Mouse (Mus musculus) embryonic facial prominence, embryonic 11.5 days (tissue): ENCODE measurements around the gene Dppa4. TPM values are rescaled to one million over a fixed set of nuclear protein-coding genes. Genes with fewer than 3 reads are reported as not detected.

Source experiments
- ATAC-seq: fragments of 200-750 bp; cut with Nextera tagmentation; replicated peaks from 2 replicates; pipeline ENCODE4 v1.8.0; 2017; ENCODE audit warnings: low read depth; ENCODE audit not compliant: insufficient number of reproducible peaks, low FRiP score, low TSS enrichment
- DNase-seq: peaks from one replicate; pipeline ENCODE4 v3.0.0-alpha.2; 2015; ENCODE audit warnings: low spot score
- H3K27ac ChIP-seq: fragments of 300-500 bp; sonication (generic); replicated peaks from 2 replicates; pipeline ENCODE4 v1.5.1; 2014; ENCODE audit warnings: mild to moderate bottlenecking, low read depth, low read length, control low read depth
- H3K27me3 ChIP-seq: fragments of 300-500 bp; sonication (generic); 2 replicates; pipeline ENCODE4 v1.6.1; 2014; ENCODE audit warnings: mild to moderate bottlenecking, low read length, moderate library complexity, mixed read lengths; ENCODE audit not compliant: control insufficient read depth, insufficient read depth
- H3K36me3 ChIP-seq: fragments of 300-500 bp; sonication (generic); replicated peaks from 2 replicates; pipeline ENCODE4 v1.6.1; 2014; ENCODE audit warnings: low read depth, mild to moderate bottlenecking, low read length, moderate library complexity, mixed read lengths; ENCODE audit not compliant: control insufficient read depth, insufficient read depth
- H3K4me1 ChIP-seq: fragments of 300-500 bp; sonication (generic); 2 replicates; pipeline ENCODE4 v1.6.1; 2014; ENCODE audit warnings: low read length, mixed read lengths; ENCODE audit not compliant: control insufficient read depth, insufficient read depth
- H3K4me2 ChIP-seq: fragments of 300-500 bp; sonication (generic); 2 replicates; pipeline ENCODE4 v1.6.1; 2014; ENCODE audit warnings: low read depth, mild to moderate bottlenecking, control low read depth, low read length, moderate library complexity
- H3K4me3 ChIP-seq: fragments of 300-500 bp; sonication (generic); 2 replicates; pipeline ENCODE4 v1.5.1; 2014; ENCODE audit warnings: low read depth, low read length, control low read depth
- H3K9ac ChIP-seq: fragments of 300-500 bp; sonication (generic); replicated peaks from 2 replicates; pipeline ENCODE4 v1.6.1; 2014; ENCODE audit warnings: mild to moderate bottlenecking, control low read depth, low read length
- H3K9me3 ChIP-seq: fragments of 300-500 bp; sonication (generic); replicated peaks from 2 replicates; pipeline ENCODE4 v1.6.1; 2016; ENCODE audit warnings: mild to moderate bottlenecking, low read length, inconsistent platforms, mixed read lengths; ENCODE audit not compliant: control insufficient read depth
- WGBS: fragments of 180-500 bp; shearing (Covaris S2); extraction: QIAGEN DNeasy Blood & Tissue Kit; methylation state at CpG from one replicate; pipeline ENCODE4 v1.1.7; 2014; 5-methylcytosine and 5-hydroxymethylcytosine counted together
- polyA plus RNA-seq: library from polyadenylated mRNA; unstranded; fragments of >200 nt; fragmentation: Nextera tagmentation; extraction: Ambion mirVana; gene quantifications from 2 replicates; pipeline ENCODE4 v1.2.1, GENCODE M21; 2014

The Dppa4 gene
- not detected in 2 replicates for polyA plus RNA-seq

GRCm38 (mm10) chr16:48283517-48283916 lies at the start of gene Dppa4:
Gene Dppa4 (plus strand): TSS chr16:48283733.
- Histone ChIP-seq H3K9ac (no peak within 1 kb of the TSS), H3K9me3 (no peaks in the 10 kb centered on the region), H3K4me2 (no peak within 1 kb of the TSS), H3K27ac (no peak within 1 kb of the TSS), H3K4me1 (no peaks in the 10 kb centered on the region), H3K27me3 (no peaks in the 10 kb centered on the region), H3K36me3 (no peaks in the 10 kb centered on the region), H3K4me3 (no peak within 1 kb of the TSS)
- ATAC-seq, result no peak
- no peak for DNase-seq
- WGBS, result 71% methylated on average over 4 of the region's 4 CpGs

GRCm38 (mm10) chr16:48234999-48235398 lies 48.5 kb upstream of the Dppa4 start:
- Histone ChIP-seq H3K9me3 (no peaks in the 10 kb centered on the region), H3K36me3 (no peaks in the 10 kb centered on the region), H3K9ac (no peak overlapping the region), H3K4me2 (no peak overlapping the region), H3K4me3 (no peak overlapping the region), H3K27ac (no peak overlapping the region), H3K4me1 (no peaks in the 10 kb centered on the region), H3K27me3 (no peaks in the 10 kb centered on the region)
- no peak for ATAC-seq
- DNase-seq, result no peak
- 80% methylated on average over 1 of the region's 1 CpGs for WGBS

GRCm38 (mm10) chr16:48237676-48238075 lies 45.9 kb upstream of the Dppa4 start:
- Histone ChIP-seq H3K4me1 (no peaks in the 10 kb centered on the region), H3K36me3 (no peaks in the 10 kb centered on the region), H3K9ac (no peak overlapping the region), H3K9me3 (no peaks in the 10 kb centered on the region), H3K27ac (no peak overlapping the region), H3K27me3 (no peaks in the 10 kb centered on the region), H3K4me3 (no peak overlapping the region), H3K4me2 (no peak overlapping the region)
- no peak for DNase-seq
- no peak for ATAC-seq
- 90% methylated on average over 7 of the region's 7 CpGs for WGBS

- Histone ChIP-seq H3K27ac (no peak overlapping the region), H3K36me3 (no peaks in the 10 kb centered on the region), H3K4me3 (no peak overlapping the region), H3K4me1 (no peaks in the 10 kb centered on the region), H3K9me3 (no peaks in the 10 kb centered on the region), H3K27me3 (no peaks in the 10 kb centered on the region), H3K4me2 (no peak overlapping the region), H3K9ac (no peak overlapping the region)
- WGBS, result 84% methylated on average over 2 of the region's 2 CpGs
- no peak for DNase-seq
- no peak for ATAC-seq
Observed at GRCm38 (mm10) chr16:48247044-48247661, 36.4 kb upstream of the Dppa4 start.

- Histone ChIP-seq H3K9me3 (no peaks in the 10 kb centered on the region), H3K27ac (no peak overlapping the region), H3K9ac (no peak overlapping the region), H3K4me3 (no peak overlapping the region), H3K27me3 (no peaks in the 10 kb centered on the region), H3K4me1 (no peaks in the 10 kb centered on the region), H3K36me3 (no peaks in the 10 kb centered on the region), H3K4me2 (no peak overlapping the region)
- ATAC-seq (no peak), DNase-seq (no peak)
- WGBS, result 66% methylated on average over 4 of the region's 4 CpGs
Observed at GRCm38 (mm10) chr16:48252824-48253223, 30.7 kb upstream of the Dppa4 start.

DNA sequence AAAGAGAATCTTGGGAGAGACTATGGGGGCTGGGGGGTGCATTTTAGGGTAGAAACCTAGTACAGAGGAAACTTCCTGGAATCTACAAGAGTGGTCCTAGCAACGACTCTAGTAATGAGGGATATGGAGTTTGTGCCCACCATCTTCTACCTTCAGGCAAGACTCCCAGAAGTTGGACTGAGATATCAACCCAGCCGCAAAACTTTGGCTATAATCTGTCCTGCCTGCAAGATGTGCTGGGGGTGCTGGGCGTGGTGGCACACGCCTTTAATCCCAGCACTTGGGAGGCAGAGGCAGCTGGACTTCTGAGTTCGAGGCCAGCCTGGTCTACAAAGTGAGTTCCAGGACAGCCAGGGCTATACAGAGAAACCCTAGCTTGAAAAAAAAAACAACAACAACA lies 28.9 kb upstream of the Dppa4 start:
- no peak overlapping the region for H3K4me2 ChIP-seq
- WGBS, result 89% methylated on average over 5 of the region's 5 CpGs
- H3K27me3 ChIP-seq, result no peaks in the 10 kb centered on the region
- H3K4me1 ChIP-seq, result no peaks in the 10 kb centered on the region
- no peaks in the 10 kb centered on the region for H3K36me3 ChIP-seq
- DNase-seq, result no peak
- H3K27ac ChIP-seq, result no peak overlapping the region
- ATAC-seq, result no peak
- H3K9ac ChIP-seq, result no peak overlapping the region
- no peaks in the 10 kb centered on the region for H3K9me3 ChIP-seq
- no peak overlapping the region for H3K4me3 ChIP-seq

DNA sequence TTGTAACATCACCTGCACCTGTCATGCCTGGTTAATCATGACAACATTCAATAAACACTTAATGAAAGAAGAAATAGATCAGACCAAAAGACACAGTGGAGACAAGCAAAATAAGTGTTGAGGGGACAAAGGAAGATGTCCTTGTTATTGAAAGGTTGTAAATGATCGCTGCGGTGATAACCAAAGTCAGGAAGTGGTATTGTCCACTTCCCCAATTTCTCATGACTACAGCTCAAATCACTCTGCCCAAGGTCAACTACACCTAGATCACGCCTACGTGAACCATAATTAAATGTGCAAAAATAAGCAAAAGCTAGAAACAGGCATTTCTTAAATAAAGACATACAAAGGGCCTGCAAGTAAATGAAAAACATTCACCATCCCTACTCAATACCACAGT lies 24.0 kb upstream of the Dppa4 start:
- H3K27me3 ChIP-seq, result no peaks in the 10 kb centered on the region
- no peak overlapping the region for H3K9ac ChIP-seq
- ATAC-seq, result no peak
- H3K4me1 ChIP-seq, result no peaks in the 10 kb centered on the region
- 89% methylated on average over 4 of the region's 4 CpGs for WGBS
- no peak overlapping the region for H3K4me3 ChIP-seq
- H3K36me3 ChIP-seq, result no peaks in the 10 kb centered on the region
- no peak for DNase-seq
- H3K27ac ChIP-seq, result no peak overlapping the region
- H3K9me3 ChIP-seq, result no peaks in the 10 kb centered on the region
- H3K4me2 ChIP-seq, result no peak overlapping the region

DNA sequence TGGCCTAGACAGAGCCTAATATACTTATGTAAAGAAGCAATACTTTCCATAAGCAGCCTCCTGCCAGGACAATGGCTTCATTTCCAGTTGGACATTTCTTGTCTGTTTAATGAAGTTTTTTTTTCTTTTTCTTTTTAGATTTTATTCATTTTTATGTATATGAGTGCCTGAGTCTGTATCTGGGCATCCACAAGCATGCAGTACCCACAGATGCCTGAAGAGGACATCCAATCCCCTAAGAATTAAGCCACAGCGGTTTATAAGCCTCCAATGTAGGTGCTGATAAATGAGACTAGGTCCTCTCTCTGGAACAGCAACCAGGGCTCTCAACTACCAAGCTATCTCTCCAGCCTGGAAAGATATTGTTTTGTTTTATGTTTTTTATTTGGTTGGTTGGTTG lies 20.6 kb upstream of the Dppa4 start:
- no peaks in the 10 kb centered on the region for H3K27me3 ChIP-seq
- H3K4me1 ChIP-seq, result no peaks in the 10 kb centered on the region
- no peak overlapping the region for H3K4me3 ChIP-seq
- H3K4me2 ChIP-seq, result no peak overlapping the region
- ATAC-seq (no peak), DNase-seq (no peak)
- no peaks in the 10 kb centered on the region for H3K9me3 ChIP-seq
- WGBS, result 76% methylated on average over 1 of the region's 1 CpGs
- H3K27ac ChIP-seq, result no peak overlapping the region
- no peak overlapping the region for H3K9ac ChIP-seq
- H3K36me3 ChIP-seq, result no peaks in the 10 kb centered on the region
